Mouse (Mus musculus) hindbrain, embryonic 13.5 days (tissue): ENCODE results near the gene Lmo7. TPM values are rescaled to one million over a fixed set of nuclear protein-coding genes. Genes with fewer than 3 reads are reported as not detected.
A peak's percentile ranks its signal among the peaks of the same experiment; 100 is the strongest.

Source experiments
- ATAC-seq: fragments of 200-750 bp; cut with Nextera tagmentation; 2 replicates; pipeline ENCODE4 v1.8.0; 2017; ENCODE audit warnings: moderate TSS enrichment; ENCODE audit not compliant: low FRiP score
- H3K27ac ChIP-seq: fragments of 300-500 bp; sonication (generic); 2 replicates; pipeline ENCODE4 v1.5.1; 2015; ENCODE audit warnings: inconsistent platforms, mild to moderate bottlenecking, moderate library complexity
- H3K27me3 ChIP-seq: fragments of 300-500 bp; sonication (generic); 2 replicates; pipeline ENCODE4 v1.6.1; 2015; ENCODE audit warnings: mild to moderate bottlenecking, inconsistent platforms
- H3K36me3 ChIP-seq: fragments of 300-500 bp; sonication (generic); 2 replicates; pipeline ENCODE4 v1.6.1; 2015; ENCODE audit warnings: mild to moderate bottlenecking, inconsistent platforms
- H3K4me1 ChIP-seq: fragments of 300-500 bp; sonication (generic); replicated peaks from 2 replicates; pipeline ENCODE4 v1.6.1; 2015; ENCODE audit warnings: inconsistent platforms
- H3K4me2 ChIP-seq: fragments of 300-500 bp; sonication (generic); 2 replicates; pipeline ENCODE4 v1.6.1; 2015; ENCODE audit warnings: inconsistent platforms, mild to moderate bottlenecking, moderate library complexity
- H3K4me3 ChIP-seq: fragments of 300-500 bp; sonication (generic); 2 replicates; pipeline ENCODE4 v1.5.1; 2015; ENCODE audit warnings: mild to moderate bottlenecking, inconsistent platforms
- H3K9ac ChIP-seq: fragments of 300-500 bp; sonication (generic); 2 replicates; pipeline ENCODE4 v1.6.1; 2015; ENCODE audit warnings: mild to moderate bottlenecking, inconsistent platforms
- H3K9me3 ChIP-seq: fragments of 300-500 bp; sonication (generic); 2 replicates; pipeline ENCODE4 v1.6.1; 2016; ENCODE audit warnings: inconsistent platforms
- WGBS: fragments of 180-500 bp; shearing (Covaris S2); methylation state at CpG from one replicate; pipeline ENCODE4 v1.1.7; 2015; 5-methylcytosine and 5-hydroxymethylcytosine counted together
- polyA plus RNA-seq: library from polyadenylated mRNA; unstranded; fragments of >200 nt; fragmentation: Nextera tagmentation; extraction: Ambion mirVana; gene quantifications from 2 replicates; pipeline ENCODE4 v1.2.1, GENCODE M21; 2015

Lmo7 gene
- polyA plus RNA-seq, 1 experiment from 2014 or later = 1.4 TPM

GRCm38 (mm10) chr14:101901496-101901895, 171.7 kb downstream of the Lmo7 start:
- Histone ChIP-seq H3K27ac (no peak overlapping the region), H3K36me3 (no peaks in the 10 kb centered on the region), H3K4me2 (no peak overlapping the region), H3K27me3 (no peaks in the 10 kb centered on the region), H3K9ac (no peak overlapping the region), H3K9me3 (no peaks in the 10 kb centered on the region), H3K4me3 (no peak overlapping the region), H3K4me1 (no peaks in the 10 kb centered on the region)
- no peak for ATAC-seq
- WGBS = 73% methylated on average over 7 of the region's 7 CpGs

GRCm38 (mm10) chr14:101901976-101902375, 172.2 kb downstream of the Lmo7 start:
- H3K36me3 ChIP-seq = no peaks in the 10 kb centered on the region
- no peaks in the 10 kb centered on the region for H3K4me1 ChIP-seq
- H3K9me3 ChIP-seq = no peaks in the 10 kb centered on the region
- no peaks in the 10 kb centered on the region for H3K27me3 ChIP-seq
- H3K4me2 ChIP-seq = no peak overlapping the region
- no peak overlapping the region for H3K9ac ChIP-seq
- WGBS = 85% methylated on average over 7 of the region's 7 CpGs
- H3K4me3 ChIP-seq = no peak overlapping the region
- H3K27ac ChIP-seq = no peak overlapping the region
- ATAC-seq = no peak

- Histone ChIP-seq H3K36me3 (no peaks in the 10 kb centered on the region), H3K4me2 (no peak overlapping the region), H3K4me1 (no peaks in the 10 kb centered on the region), H3K9me3 (no peaks in the 10 kb centered on the region), H3K9ac (no peak overlapping the region), H3K27me3 (no peaks in the 10 kb centered on the region), H3K27ac (no peak overlapping the region), H3K4me3 (no peak overlapping the region)
- 85% methylated on average over 5 of the region's 5 CpGs for WGBS
- no peak for ATAC-seq
These were observed 174.0 kb downstream of the Lmo7 start for GRCm38 (mm10) chr14:101903722-101904121.

- no peak for ATAC-seq
- H3K9ac ChIP-seq = no peak overlapping the region
- H3K4me3 ChIP-seq = no peak overlapping the region
- no peak overlapping the region for H3K27ac ChIP-seq
- H3K9me3 ChIP-seq = no peaks in the 10 kb centered on the region
- no peaks in the 10 kb centered on the region for H3K36me3 ChIP-seq
- H3K4me2 ChIP-seq = no peak overlapping the region
- no peaks in the 10 kb centered on the region for H3K4me1 ChIP-seq
- 83% methylated on average over 7 of the region's 7 CpGs for WGBS
- no peaks in the 10 kb centered on the region for H3K27me3 ChIP-seq
These were observed 182.2 kb downstream of the Lmo7 start for GRCm38 (mm10) chr14:101911983-101912382.

- no peaks in the 10 kb centered on the region for H3K4me1 ChIP-seq
- H3K4me3 ChIP-seq = no peak overlapping the region
- no peaks in the 10 kb centered on the region for H3K36me3 ChIP-seq
- no peak overlapping the region for H3K27ac ChIP-seq
- WGBS = 85% methylated on average over 3 of the region's 3 CpGs
- no peak overlapping the region for H3K9ac ChIP-seq
- no peak overlapping the region for H3K4me2 ChIP-seq
- ATAC-seq = no peak
- H3K9me3 ChIP-seq = no peaks in the 10 kb centered on the region
- no peaks in the 10 kb centered on the region for H3K27me3 ChIP-seq
These were observed 182.6 kb downstream of the Lmo7 start for GRCm38 (mm10) chr14:101912392-101912791.

GRCm38 (mm10) chr14:101914321-101914720, 184.6 kb downstream of the Lmo7 start:
- Histone ChIP-seq H3K9me3 (no peaks in the 10 kb centered on the region), H3K36me3 (no peaks in the 10 kb centered on the region), H3K4me3 (no peak overlapping the region), H3K27ac (no peak overlapping the region), H3K9ac (no peak overlapping the region), H3K4me2 (no peak overlapping the region), H3K4me1 (no peaks in the 10 kb centered on the region), H3K27me3 (no peaks in the 10 kb centered on the region)
- ATAC-seq = no peak

- no peak overlapping the region for H3K9ac ChIP-seq
- no peaks in the 10 kb centered on the region for H3K36me3 ChIP-seq
- no peak overlapping the region for H3K4me3 ChIP-seq
- no peaks in the 10 kb centered on the region for H3K9me3 ChIP-seq
- no peak overlapping the region for H3K4me2 ChIP-seq
- ATAC-seq = no peak
- H3K4me1 ChIP-seq = no peaks in the 10 kb centered on the region
- 77% methylated on average over 8 of the region's 8 CpGs for WGBS
- H3K27me3 ChIP-seq = no peaks in the 10 kb centered on the region
- H3K27ac ChIP-seq = no peak overlapping the region
These were observed 186.1 kb downstream of the Lmo7 start for GRCm38 (mm10) chr14:101915867-101916266.

GRCm38 (mm10) chr14:101918471-101918870, 188.7 kb downstream of the Lmo7 start:
- H3K9ac ChIP-seq = no peak overlapping the region
- 94% methylated on average over 5 of the region's 5 CpGs for WGBS

GRCm38 (mm10) chr14:101927646-101928244, 198.0 kb downstream of the Lmo7 start:
- Histone ChIP-seq H3K36me3 (no peaks in the 10 kb centered on the region), H3K27me3 (no peaks in the 10 kb centered on the region), H3K4me2 (no peak overlapping the region), H3K9me3 (no peaks in the 10 kb centered on the region), H3K27ac (no peak overlapping the region), H3K4me1 (peaks cover 8% of the 10 kb centered on the region; the same call in 1 of the 2 replicates), H3K4me3 (no peak overlapping the region), H3K9ac (no peak overlapping the region)
- no peak for ATAC-seq
- WGBS = 46% methylated on average over 12 of the region's 12 CpGs

More at GRCm38 (mm10) chr14:101918471-101918870, 188.7 kb downstream of the Lmo7 start:
- H3K4me2 ChIP-seq = no peak overlapping the region
- H3K9me3 ChIP-seq = no peaks in the 10 kb centered on the region
- no peaks in the 10 kb centered on the region for H3K27me3 ChIP-seq
- H3K27ac ChIP-seq = no peak overlapping the region
- no peaks in the 10 kb centered on the region for H3K36me3 ChIP-seq
- H3K4me3 ChIP-seq = no peak overlapping the region
- H3K4me1 ChIP-seq = no peaks in the 10 kb centered on the region
- ATAC-seq = no peak

- no peak for ATAC-seq
- no peak overlapping the region for H3K4me3 ChIP-seq
- no peaks in the 10 kb centered on the region for H3K27me3 ChIP-seq
- 95% methylated on average over 25 of the region's 25 CpGs for WGBS
- no peak overlapping the region for H3K9ac ChIP-seq
- H3K9me3 ChIP-seq = no peaks in the 10 kb centered on the region
- no peaks in the 10 kb centered on the region for H3K36me3 ChIP-seq
- peaks cover 8% of the 10 kb centered on the region; the same call in 1 of the 2 replicates for H3K4me1 ChIP-seq
- no peak overlapping the region for H3K4me2 ChIP-seq
- no peak overlapping the region for H3K27ac ChIP-seq
These were observed 201.1 kb downstream of the Lmo7 start for GRCm38 (mm10) chr14:101930576-101931447.

GRCm38 (mm10) chr14:101931448-101931750, 201.6 kb downstream of the Lmo7 start:
- Histone ChIP-seq H3K4me3 (no peak overlapping the region), H3K27me3 (no peaks in the 10 kb centered on the region), H3K9me3 (no peaks in the 10 kb centered on the region), H3K27ac (no peak overlapping the region), H3K4me1 (peaks cover 8% of the 10 kb centered on the region; the same call in 1 of the 2 replicates), H3K36me3 (no peaks in the 10 kb centered on the region), H3K9ac (no peak overlapping the region), H3K4me2 (no peak overlapping the region)
- ATAC-seq = no peak
- WGBS = 96% methylated on average over 4 of the region's 4 CpGs

GRCm38 (mm10) chr14:101933551-101933950, 203.8 kb downstream of the Lmo7 start:
- Histone ChIP-seq H3K9ac (no peak overlapping the region), H3K4me3 (no peak overlapping the region), H3K4me1 (no peaks in the 10 kb centered on the region), H3K9me3 (no peaks in the 10 kb centered on the region), H3K27ac (no peak overlapping the region), H3K4me2 (no peak overlapping the region), H3K27me3 (no peaks in the 10 kb centered on the region), H3K36me3 (no peaks in the 10 kb centered on the region)
- 84% methylated on average over 9 of the region's 9 CpGs for WGBS
- no peak for ATAC-seq

- ATAC-seq = peak; percentile 46; the same call in 1 of the 2 replicates
- H3K4me2 ChIP-seq = peak overlapping the region; percentile 42
- H3K27me3 ChIP-seq = no peaks in the 10 kb centered on the region
- H3K9ac ChIP-seq = no peak overlapping the region
- WGBS = 7% methylated on average over 4 of the region's 4 CpGs
- no peak overlapping the region for H3K27ac ChIP-seq
- no peaks in the 10 kb centered on the region for H3K36me3 ChIP-seq
- H3K9me3 ChIP-seq = no peaks in the 10 kb centered on the region
- 0 out of 2 replicates have a peak, but pooled peaks cover 2% of the 10 kb centered on the region for H3K4me1 ChIP-seq
- H3K4me3 ChIP-seq = no peak overlapping the region
These were observed 213.2 kb downstream of the Lmo7 start for GRCm38 (mm10) chr14:101942971-101943370.
